Mouse (Mus musculus) left cerebral cortex, postnatal 14 days (tissue): ENCODE data around the gene Cygb. TPM values are rescaled to one million over a fixed set of nuclear protein-coding genes. Genes with fewer than 3 reads are reported as not detected.
A peak's percentile ranks its signal among the peaks of the same experiment; 100 is the strongest.

Experiments
- DNase-seq, 2 experiments: peaks; one replicate each; pipeline ENCODE4 v3.0.0; 2021 to 2022; ENCODE audit warnings: low spot score in 2 of 2, mixed read lengths in 1 of 2
- intact Hi-C: fragments of 180-260 bp; cut with DNase I; formaldehyde crosslinking; loops from one replicate; pipeline ENCODE4 v1.15.1; 2025
- total RNA-seq, 2 experiments: library from RNA; stranded (reverse); gene quantifications; 2 replicates each; pipeline ENCODE4 v1.2.3; 2021

Cygb gene
- total RNA-seq, 2 experiments from 2014 or later = 26.7 to 34.7 TPM

DNA sequence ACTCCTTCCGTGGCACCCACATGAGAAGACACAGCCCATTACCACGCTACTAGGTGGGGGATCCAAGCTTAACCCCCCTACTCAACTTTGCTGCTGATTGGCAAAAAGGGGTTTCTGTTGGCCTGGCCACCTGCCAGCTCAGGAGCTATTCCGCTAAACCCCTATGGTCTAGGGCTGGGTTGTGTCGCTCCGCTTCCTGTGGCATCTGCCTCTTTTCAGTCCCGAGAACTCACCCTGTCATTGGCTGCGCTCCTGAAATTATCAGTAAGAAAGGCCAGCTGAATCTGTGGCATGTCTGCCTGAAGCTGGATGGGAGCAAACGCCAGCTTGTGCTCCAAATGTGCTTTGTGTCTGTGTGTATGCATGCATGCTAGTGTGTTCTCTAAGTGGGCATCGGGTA, 6.1 kb upstream of the Cygb start:
- DNase-seq = no peak
- intact Hi-C loops = no loop called here

DNA sequence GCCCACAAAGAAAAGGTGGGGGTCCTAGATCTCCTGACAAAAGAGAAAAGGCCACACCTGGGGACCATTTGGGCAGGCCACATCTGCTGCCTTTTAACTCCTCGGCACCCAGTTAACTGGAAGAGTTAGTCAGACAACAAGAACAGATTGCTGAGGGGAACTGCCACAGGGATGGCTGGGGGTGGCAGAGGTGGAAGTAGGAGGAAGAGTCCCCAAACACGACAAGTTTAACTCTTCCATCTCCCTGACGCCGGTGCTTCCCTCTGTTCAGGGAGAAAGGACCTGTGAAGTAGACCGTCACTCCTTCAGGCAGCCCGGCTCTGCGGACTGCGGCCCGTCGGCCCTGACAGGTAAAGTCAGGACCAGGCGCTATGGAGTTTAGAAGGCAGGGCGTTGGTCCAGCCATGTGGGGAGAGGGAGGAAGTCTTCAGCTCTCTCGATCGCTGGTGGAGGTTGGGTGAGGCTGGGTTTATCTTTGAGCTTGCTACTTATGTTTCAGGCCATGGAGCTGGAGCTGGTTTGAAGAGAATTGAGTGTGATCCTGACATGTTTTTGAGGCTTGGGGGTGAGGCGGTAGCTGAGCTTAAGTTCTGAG, 5.0 kb upstream of the Cygb start:
- DNase-seq = no peak
- intact Hi-C loops = no loop called here

DNA sequence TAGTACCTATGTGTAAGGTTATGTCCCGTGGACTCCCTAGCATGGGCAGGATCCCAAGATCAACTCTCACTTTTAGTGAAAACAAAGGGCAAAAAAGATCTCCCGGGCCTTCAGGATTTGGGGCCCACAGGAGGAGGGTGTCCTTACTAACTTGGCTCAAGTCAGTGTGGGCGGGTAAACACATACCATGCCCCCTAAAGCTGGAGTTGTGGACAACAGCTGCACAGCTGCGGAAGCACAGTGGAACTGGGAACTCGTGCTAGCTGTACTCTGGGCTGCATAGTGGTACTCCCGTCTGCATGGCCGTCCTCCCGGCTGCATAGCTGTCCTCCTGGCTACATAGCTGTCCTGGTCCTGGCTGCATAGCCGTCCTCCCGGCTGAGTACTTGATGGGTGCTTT, 4.1 kb upstream of the Cygb start:
- intact Hi-C loops = no loop called here
- no peak for DNase-seq

DNA sequence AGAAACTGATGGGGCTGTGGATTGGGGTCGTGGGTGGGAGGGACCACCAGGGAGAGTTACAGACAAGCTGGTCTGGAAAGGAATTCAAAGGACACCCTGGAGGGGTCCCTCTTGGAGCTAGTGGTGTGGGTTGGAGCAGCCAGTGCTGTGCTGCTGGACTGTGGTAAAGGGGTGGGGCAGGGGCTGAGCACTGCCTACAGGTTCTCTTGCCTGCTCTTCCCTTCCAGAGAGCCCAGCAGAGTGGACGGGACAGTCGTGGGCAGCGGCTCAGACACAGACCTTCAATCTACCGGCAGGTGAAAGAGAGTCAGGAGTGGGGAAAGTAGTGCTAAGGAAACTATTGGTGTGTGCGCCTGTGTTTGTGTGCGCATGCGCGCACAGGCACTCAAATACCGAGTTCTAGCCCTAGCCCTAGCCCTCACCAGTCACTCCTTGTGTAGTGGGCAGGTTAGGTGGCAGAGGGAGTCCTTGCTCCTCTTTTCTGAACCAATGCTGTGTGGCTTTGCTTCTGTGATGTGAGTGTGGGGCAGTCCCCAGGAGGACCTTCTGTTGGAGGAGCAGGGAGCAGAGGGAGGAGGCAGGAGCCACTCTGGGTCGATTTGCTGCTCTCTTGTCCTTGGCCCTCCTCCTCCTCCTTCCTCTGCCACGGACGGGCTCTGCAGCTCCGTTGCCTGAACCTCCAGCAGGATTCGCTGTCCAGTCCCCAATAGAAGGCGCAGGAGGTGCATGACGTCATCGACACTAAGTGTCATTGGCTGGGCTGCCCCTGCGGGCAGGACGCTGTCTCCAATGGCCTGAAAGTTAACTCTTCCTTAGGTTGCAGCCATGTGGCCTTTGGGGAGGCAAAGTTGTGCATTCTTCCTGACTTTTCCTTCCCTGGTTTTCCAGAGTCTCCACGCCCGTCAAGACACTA, 3.5 kb upstream of the Cygb start:
- intact Hi-C loops = no loop called here
- peak; percentile 89 to 93 for DNase-seq

DNA sequence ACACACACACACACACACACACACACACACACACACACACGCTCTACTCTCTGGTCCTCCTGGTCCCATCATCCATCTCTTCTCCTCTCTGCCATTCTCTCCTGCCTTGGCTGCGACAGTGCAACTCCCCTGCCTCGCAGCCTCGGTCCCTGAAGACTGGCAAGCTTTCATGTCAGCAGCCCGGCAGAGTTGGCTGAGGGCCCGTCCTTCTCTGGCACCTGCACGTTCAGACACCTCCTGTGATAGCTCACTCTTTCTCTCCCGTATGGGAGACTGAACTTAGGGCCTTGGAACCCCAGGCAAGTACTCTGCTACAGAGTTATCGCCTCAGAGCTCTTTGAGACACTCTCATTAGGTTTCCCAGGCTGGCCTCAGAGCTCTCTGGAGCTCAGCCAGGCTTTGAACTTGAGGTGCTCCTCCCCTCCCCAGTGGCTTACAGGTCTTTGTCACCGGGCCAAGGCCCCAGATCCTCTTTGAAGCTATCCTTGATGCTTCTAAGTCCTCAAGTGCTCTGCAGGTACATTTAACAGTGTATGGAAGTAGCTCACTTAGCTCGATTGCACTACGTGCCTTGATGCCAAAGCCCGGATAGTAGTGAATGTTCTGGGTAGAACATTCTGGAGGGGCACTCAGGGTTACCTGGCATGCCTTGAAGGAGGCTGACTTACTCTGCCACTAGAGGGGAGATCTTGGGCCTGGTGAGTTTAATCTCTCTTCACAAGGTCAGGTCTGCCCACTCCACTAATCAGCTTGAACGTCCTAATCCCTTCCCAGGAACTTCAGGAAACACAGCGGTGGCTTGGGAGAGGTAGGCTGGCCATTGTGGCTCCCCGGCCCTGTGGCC, 2.5 kb upstream of the Cygb start:
- no peak for DNase-seq
- intact Hi-C loops = no loop called here

DNA sequence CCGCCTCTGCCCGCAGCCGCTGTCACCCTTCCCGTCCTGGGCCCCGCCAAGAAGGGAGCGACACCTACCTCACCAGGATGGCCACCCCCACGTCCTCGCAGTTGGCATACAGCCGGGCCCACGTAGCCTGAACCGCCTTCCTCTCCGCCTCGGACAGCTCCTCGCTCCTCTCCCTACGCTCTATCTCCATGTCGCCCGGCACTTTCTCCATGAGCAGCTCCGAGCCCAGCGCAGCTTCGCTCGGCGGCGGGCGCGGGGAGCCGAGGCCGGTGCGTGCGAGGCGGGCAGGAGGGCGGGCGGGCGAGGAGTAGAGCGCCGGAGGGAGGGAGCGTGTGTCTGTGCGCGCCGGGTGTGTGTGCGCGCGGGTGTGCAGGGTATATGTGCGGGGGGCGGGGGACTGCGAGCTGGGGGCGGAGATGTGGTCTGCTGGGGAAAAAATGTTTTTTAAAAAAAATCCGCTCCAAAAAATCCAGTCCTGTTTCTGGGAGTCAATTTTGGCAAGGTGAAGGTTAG, 348 bp downstream of the Cygb start:
- intact Hi-C loops = no loop called here
- peak in 1 of 2 experiments; percentile 45 for DNase-seq

DNA sequence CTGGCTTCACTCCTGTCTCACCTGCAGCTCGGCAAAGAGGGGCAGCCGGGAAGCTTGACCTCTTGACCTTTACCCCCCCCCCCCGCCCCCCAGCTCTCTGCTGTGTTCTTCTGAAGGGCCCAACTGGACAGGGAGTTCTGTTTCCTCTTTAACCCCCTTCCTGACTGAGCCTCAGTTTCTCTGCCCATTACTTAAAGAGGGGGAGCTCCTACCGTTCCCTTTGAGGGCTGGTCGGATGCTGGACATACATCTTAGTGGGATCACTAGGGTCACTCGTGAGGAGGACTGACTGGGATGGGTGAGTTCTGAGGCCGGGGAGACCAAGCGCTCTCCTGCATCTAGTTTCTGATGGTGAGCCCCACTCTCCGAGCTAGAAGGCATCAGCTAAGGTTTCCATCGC, 879 bp downstream of the Cygb start, which contains the start of gene Prcd:
Gene Prcd (plus strand): TSS at position 301 of the 400 bp plus-strand sequence.
- intact Hi-C loops = no loop called here
- no peak for DNase-seq

DNA sequence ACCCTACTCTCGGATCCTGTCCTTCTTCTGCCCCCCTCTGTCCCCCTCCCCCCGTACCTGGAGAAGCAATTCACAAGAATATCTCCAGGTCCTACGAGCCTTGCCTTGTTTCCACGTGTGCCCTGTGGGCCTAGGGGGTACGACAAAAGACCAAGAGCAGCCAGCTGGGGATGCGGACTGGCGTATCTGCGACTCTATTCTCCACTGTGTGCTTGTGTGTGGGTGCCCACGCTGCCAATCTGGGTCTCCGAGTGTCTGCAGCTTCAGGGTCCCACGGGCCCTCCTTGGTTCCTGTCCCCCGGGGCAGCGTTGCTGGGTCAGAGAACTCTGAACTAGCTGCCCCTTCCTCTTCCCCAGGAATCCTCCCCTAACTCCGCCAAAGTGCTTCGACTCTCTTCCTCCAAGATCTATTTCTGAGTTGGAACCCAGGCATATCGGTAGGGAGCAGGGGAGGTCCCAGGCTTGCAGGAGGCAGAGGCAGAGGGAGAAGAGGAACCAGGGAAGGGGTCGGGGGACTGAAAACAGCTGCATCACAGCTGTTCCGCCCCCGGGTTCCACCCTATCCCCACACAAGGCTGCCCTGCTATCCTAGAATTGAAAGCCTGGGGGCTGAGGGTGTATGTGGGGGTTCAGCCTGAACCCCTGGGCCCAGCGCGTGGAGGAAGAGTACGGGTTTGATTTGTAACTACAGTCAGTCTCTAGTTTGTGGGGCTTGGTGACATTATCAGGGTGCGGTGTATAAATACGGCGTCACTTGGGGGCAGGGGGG, 1.6 kb downstream of the Cygb start:
- no peak for DNase-seq
- intact Hi-C loops = no loop called here

DNA sequence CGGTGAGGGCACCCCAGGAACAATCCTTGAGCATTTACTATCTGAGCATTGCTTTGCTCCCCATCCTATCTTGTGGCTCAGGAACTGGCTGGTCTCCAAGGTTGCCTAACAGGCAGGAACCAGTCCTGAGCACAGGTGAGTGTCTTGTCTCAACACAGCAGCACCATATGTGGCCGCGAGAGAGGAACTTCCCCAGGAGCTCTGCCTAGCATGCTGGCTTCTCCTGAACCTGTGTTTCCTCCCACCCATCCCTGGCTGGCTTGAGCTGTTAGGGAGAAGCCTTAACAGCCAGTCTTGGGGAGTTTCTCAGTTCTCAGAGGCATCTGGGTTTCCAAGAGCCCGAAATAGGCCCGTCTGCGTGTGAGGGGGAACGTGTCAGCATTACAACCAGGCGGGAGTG, 2.8 kb downstream of the Cygb start:
- DNase-seq = peak; percentile 63 to 75
- intact Hi-C loops = no loop called here

DNA sequence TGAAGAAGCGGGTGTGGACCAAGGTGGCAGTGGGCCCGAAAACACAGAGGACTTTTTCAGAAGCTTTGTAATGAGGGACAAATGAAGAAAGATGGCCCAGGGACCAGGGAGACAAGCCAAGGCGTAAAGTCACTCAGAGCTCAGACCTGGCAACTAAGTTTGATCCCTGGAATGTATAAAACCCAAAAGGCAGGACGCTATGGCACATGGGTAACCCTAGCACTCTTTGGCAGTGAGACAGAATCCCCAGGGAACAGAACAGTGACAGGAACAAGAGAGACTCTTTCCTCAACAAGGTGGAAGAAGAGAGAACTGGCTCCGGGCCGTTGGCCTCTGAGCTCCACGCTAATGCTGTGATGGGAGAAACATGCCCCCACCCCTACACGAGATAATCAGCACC, 3.3 kb downstream of the Cygb start:
- DNase-seq = no peak
- intact Hi-C loops = no loop called here

DNA sequence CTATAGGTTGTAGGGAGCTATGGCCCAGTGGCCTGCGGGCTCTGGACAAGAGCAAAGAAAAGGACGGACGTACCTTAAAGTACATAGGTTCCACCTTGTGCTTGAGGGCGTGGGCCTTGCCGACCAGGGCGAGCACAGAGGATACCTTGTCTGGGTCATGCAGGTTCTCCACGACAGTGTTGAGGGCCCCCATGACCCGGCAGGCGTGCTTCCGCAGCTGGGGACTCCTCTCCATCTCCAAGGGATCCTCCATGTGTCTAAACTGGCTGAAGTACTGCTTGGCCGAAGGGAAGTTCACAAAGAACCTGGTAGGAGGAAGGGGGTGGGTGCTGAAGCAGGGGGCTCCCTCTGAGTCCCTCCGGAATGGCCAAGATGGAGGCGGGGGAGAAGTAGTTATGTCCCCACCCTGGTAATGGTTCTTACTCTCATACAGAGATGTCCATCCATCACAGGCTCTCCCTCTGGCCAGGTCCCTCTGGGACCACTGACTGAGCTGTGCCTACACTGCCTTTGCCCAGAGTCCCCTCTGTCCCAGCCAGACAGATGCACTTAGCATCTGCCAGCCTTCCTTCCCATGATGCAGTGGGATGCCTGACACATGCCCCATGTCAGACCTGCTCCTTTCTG, 4.3 kb downstream of the Cygb start:
- intact Hi-C loops = no loop called here
- no peak for DNase-seq

DNA sequence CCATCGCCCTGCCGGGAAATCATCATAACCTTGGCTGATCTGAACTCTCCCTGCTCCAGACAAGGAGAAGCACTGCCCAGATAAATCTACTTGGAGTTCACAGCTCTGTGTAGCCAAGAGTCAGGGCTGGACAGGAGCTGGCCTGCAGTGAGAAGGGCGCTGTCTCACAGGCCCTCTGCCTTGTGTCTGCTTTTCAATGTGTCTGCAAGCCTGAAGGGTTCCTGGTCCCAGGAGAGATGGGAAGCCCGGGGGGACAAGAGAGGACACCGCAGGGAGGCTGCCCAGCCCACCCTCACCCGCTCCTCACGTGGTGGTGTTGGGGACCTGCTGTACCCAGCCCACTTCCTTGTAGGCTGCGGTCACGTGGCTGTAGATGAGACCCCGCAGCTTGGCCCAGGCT, 5.1 kb downstream of the Cygb start:
- intact Hi-C loops = no loop called here
- no peak for DNase-seq

DNA sequence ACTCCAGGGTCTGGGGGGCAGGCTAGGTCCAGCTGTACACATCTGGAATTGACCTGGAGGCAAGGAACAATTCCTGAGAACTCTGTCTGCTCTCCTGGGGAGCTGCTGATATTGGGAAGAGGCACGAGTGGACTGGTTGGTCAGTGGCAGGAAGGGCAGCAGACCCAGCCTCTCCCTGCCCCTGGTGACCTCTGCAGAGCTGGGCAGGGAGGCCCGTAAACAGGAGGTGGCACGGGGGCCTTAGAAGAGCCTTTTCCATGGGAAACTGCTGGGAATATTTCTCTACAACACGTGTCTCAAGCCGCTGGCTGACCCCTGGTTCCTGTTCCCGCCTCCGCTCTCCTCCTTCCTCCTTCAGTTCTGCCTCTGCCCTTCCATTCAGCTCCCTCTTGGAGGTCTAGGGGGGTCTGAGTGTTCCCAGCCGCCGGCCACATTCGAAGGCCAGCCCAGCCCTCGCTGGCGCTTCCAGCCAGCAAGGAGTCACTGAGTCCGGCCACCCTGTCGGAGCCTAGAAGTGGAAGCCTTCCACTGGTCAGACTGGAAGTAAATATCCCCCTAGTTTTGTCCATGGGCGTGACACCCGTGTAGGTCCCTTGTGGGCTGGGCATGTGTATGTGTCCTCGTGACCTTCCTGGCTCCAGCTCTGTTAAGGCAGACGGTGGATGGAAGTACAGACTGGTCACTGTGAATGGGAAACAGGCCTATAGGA, 5.7 kb downstream of the Cygb start:
- intact Hi-C loops = no loop called here
- no peak for DNase-seq

DNA sequence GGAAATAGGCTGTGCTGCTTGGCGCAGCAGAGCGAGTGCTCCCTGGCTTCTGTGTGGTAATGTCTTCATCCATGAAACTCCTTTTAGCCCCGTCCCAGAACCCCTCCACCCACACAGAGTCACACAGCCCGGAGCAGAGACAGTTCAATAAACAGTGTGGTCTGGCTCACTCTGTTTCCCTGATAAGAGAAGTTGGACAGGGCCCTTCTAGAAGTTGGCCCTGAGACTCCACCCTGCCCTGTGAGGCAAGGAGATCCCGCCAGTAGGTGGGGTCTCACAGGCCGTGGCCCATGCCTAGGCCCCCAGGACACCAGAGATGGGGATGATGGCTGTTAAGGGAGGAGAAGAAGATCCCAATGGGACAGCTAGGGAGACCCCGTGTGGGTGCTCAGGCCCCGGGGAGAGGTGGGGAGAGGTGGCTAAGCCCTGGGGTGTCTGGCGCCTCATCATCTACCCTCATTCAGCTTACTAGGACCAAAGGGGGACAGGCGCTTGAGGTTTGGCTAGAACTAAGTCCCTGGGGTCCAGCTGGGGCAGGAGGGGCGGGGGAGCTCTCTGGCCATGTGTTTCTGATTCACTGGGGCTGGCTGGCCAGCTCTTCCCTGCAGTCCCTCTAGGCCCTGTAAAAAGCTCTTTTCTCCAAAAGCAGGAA, 6.6 kb downstream of the Cygb start:
- intact Hi-C loops = no loop called here
- no peak for DNase-seq

DNA sequence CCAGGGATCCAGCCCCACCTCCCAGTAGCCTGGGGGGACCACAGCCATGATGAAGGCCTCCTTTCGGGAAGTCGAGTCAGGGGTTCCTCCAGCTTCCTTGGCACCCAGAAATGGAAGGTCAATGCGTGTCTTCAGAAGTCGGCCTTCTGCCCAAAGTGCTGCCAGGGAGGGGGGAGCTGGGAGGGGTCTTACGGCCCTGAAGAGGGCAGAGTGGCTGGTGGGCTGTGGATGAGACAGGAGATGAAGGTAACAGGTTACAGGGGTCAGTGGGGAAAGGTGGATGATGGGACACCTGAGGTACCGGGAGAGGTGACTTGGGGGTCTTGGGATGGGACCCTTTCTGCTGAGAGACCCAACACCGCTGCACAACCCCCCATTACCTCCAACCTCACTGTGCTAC, 7.3 kb downstream of the Cygb start:
- no peak for DNase-seq
- intact Hi-C loops = no loop called here

DNA sequence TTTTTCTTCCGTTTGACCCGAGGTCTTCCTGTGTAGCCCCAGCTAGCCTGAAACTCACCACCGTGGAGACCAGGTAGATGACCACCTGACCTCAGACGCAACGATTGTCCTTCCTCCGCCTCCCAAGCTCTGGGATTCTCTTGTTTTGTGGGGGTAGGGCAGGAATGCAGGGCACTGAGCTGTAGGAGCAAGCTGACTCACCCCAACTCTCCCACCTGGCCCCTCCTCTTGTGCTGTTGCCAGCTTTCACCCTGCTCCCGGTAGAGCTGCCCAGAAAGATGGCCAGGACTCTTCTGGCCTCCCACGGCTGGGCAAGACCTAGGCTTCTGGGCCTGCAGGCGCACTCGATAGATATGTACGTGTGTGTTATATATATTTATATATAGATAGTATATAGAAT, 8.0 kb downstream of the Cygb start:
- no peak for DNase-seq
- intact Hi-C loops = no loop called here

DNA sequence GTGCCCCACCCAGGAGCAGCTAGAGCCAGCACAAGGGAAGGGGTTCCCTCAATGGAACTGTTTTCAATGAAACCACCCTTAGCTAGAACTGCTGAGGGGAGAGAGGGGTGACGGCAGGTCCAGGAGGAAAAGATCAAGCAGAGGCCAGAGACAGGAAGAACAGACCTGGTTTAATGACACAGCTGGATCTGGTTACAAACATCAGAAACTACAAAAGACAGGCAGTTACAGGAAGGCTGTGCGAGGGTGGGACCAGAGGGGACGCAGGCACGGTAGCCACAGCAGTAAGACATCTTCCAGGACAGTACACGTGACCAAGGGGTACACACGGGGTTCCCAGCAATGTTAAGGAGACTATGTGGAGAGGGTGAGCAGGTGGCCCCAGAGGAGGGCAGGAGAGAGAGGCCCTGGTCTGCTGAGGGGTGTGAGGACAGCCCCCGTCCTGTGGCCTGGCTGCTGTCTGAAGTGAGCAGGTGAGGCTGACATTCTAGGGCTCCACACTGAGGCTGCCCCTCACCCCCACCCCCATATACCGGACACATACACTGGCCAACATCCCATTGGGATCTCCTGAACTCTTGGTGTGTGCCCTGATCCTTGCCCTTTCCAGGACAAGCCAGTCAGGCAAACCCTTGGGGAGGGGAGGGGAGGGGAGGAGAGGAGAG, 8.5 kb downstream of the Cygb start:
- intact Hi-C loops = loop anchor here (2.0 kb wide), 1 partner anchor 25 kb away; no protein-coding TSS in a partner anchor
- no peak for DNase-seq
